Mouse (Mus musculus) thymus, adult 2 months (tissue): ENCODE measurements around the gene Espn. TPM values are rescaled to one million over a fixed set of nuclear protein-coding genes. Genes with fewer than 3 reads are reported as not detected.
A peak's percentile ranks its signal among the peaks of the same experiment; 100 is the strongest.

Experiments
- DNase-seq: peaks from one replicate; pipeline ENCODE4 v3.0.0; 2021
- H3K27ac ChIP-seq: fragments of 200-500 bp; 2 replicates; pipeline ENCODE4 v1.5.1; 2012; ENCODE audit warnings: low read length, control low read depth; ENCODE audit not compliant: control insufficient read depth, insufficient read depth
- H3K27me3 ChIP-seq: fragments of 200-500 bp; 2 replicates; pipeline ENCODE4 v1.6.1; 2012; ENCODE audit warnings: mild to moderate bottlenecking, low read length, moderate library complexity, mixed read lengths; ENCODE audit not compliant: control insufficient read depth, insufficient read depth
- H3K36me3 ChIP-seq: fragments of 200-500 bp; 2 replicates; pipeline ENCODE4 v1.6.1; 2012; ENCODE audit warnings: mild to moderate bottlenecking, low read length, moderate library complexity; ENCODE audit not compliant: control insufficient read depth, insufficient read depth
- H3K4me1 ChIP-seq: fragments of 200-500 bp; replicated peaks from 2 replicates; pipeline ENCODE4 v1.6.1; 2012; ENCODE audit warnings: low read length; ENCODE audit not compliant: control insufficient read depth, insufficient read depth
- H3K4me3 ChIP-seq: fragments of 200-500 bp; 2 replicates; pipeline ENCODE4 v1.5.1; 2012; ENCODE audit warnings: mild to moderate bottlenecking, low read length, control low read depth, moderate library complexity; ENCODE audit not compliant: control insufficient read depth, insufficient read depth
- CTCF ChIP-seq: fragments of 200-500 bp; IDR thresholded peaks from 2 replicates; pipeline ENCODE4 v1.5.1; 2012; ENCODE audit warnings: mild to moderate bottlenecking, control low read depth, low read length, moderate library complexity, borderline replicate concordance; ENCODE audit not compliant: control insufficient read depth, poor library complexity, insufficient read depth; ENCODE audit errors: extremely low read depth
- POLR2A ChIP-seq: fragments of 200-500 bp; IDR thresholded peaks from 2 replicates; pipeline ENCODE4 v1.6.1; 2012; ENCODE audit warnings: mild to moderate bottlenecking, low read length, control low read depth, moderate library complexity; ENCODE audit not compliant: control insufficient read depth, poor library complexity, insufficient read depth; ENCODE audit errors: extremely low read depth
- WGBS: fragments of 180-500 bp; shearing (Covaris S2); methylation state at CpG from one replicate; pipeline ENCODE4 v1.1.7; 2018; 5-methylcytosine and 5-hydroxymethylcytosine counted together
- polyA plus RNA-seq: library from polyadenylated mRNA; depleted of rRNA; stranded (reverse); fragments of >200 nt; gene quantifications from 2 replicates; pipeline ENCODE4 v1.2.3, GENCODE M21; 2012

Espn gene
- polyA plus RNA-seq, 1 experiment, result 6.5 TPM

GRCm38 (mm10) chr4:152086505-152087210 is 65.5 kb downstream of the Espn start:
- no peak for TF ChIP-seq CTCF
- TF ChIP-seq POLR2A, result no peak
- WGBS, result under 1% methylated on average over 71 of the region's 92 CpGs
- Histone ChIP-seq H3K4me1 (peaks cover 13% of the 10 kb centered on the region), H3K4me3 (peak overlapping the region; percentile 84), H3K36me3 (no peaks in the 10 kb centered on the region), H3K27ac (no peak overlapping the region), H3K27me3 (no peaks in the 10 kb centered on the region; the same call in 1 of the 2 replicates)
- peak; percentile 67 for DNase-seq

- Histone ChIP-seq H3K4me3 (no peak overlapping the region), H3K36me3 (no peaks in the 10 kb centered on the region), H3K27ac (no peak overlapping the region), H3K27me3 (no peaks in the 10 kb centered on the region; the same call in 1 of the 2 replicates), H3K4me1 (peaks cover 13% of the 10 kb centered on the region)
- TF ChIP-seq CTCF (no peak), POLR2A (no peak)
- no peak for DNase-seq
- 84% methylated on average over 7 of the region's 7 CpGs for WGBS
Observed at GRCm38 (mm10) chr4:152084616-152085015, 67.6 kb downstream of the Espn start.

- Histone ChIP-seq H3K4me3 (no peak overlapping the region), H3K27ac (no peak overlapping the region), H3K36me3 (no peaks in the 10 kb centered on the region), H3K27me3 (no peaks in the 10 kb centered on the region; the same call in 1 of the 2 replicates), H3K4me1 (peaks cover 13% of the 10 kb centered on the region)
- 91% methylated on average over 7 of the region's 7 CpGs for WGBS
- no peak for TF ChIP-seq POLR2A
- no peak for DNase-seq
Observed at GRCm38 (mm10) chr4:152083611-152084220, 68.5 kb downstream of the Espn start.

- WGBS, result 47% methylated on average over 7 of the region's 7 CpGs
- DNase-seq, result no peak
- H3K27me3 ChIP-seq, result no peaks in the 10 kb centered on the region; the same call in 1 of the 2 replicates
- H3K4me1 ChIP-seq, result no peaks in the 10 kb centered on the region
- no peak overlapping the region for H3K4me3 ChIP-seq
- no peaks in the 10 kb centered on the region for H3K36me3 ChIP-seq
- no peak overlapping the region for H3K27ac ChIP-seq
- no peak for TF ChIP-seq POLR2A
- TF ChIP-seq CTCF, result no peak
Observed at GRCm38 (mm10) chr4:152079931-152080330, 72.2 kb downstream of the Espn start.

GRCm38 (mm10) chr4:152079261-152079660 is 72.9 kb downstream of the Espn start:
- no peak overlapping the region for H3K4me3 ChIP-seq
- no peak overlapping the region for H3K27ac ChIP-seq
- 87% methylated on average over 3 of the region's 3 CpGs for WGBS
- no peaks in the 10 kb centered on the region for H3K36me3 ChIP-seq
- no peak for DNase-seq
- H3K4me1 ChIP-seq, result no peaks in the 10 kb centered on the region
- no peak for TF ChIP-seq CTCF
- TF ChIP-seq POLR2A, result no peak
- H3K27me3 ChIP-seq, result no peaks in the 10 kb centered on the region

GRCm38 (mm10) chr4:152078105-152078530 is 74.1 kb downstream of the Espn start:
- DNase-seq, result no peak
- Histone ChIP-seq H3K27me3 (no peaks in the 10 kb centered on the region), H3K36me3 (no peaks in the 10 kb centered on the region), H3K27ac (no peak overlapping the region), H3K4me3 (no peak overlapping the region), H3K4me1 (no peaks in the 10 kb centered on the region)
- TF ChIP-seq CTCF, result no peak
- 92% methylated on average over 10 of the region's 10 CpGs for WGBS

- Histone ChIP-seq H3K27ac (no peak overlapping the region), H3K4me3 (no peak overlapping the region), H3K27me3 (no peaks in the 10 kb centered on the region; the same call in 1 of the 2 replicates), H3K4me1 (no peaks in the 10 kb centered on the region), H3K36me3 (no peaks in the 10 kb centered on the region)
- 96% methylated on average over 9 of the region's 9 CpGs for WGBS
- no peak for DNase-seq
- TF ChIP-seq CTCF (no peak), POLR2A (no peak)
Observed at GRCm38 (mm10) chr4:152077191-152077590, 75.0 kb downstream of the Espn start.
